Mouse (Mus musculus) hindbrain, embryonic 10.5 days (tissue): ENCODE measurements around the gene Bmper. TPM values are rescaled to one million over a fixed set of nuclear protein-coding genes. Genes with fewer than 3 reads are reported as not detected.

Experiments
- DNase-seq: peaks from one replicate; pipeline ENCODE4 v3.0.0-alpha.2; 2017; ENCODE audit warnings: low spot score
- H3K27ac ChIP-seq: fragments of 300-500 bp; sonication (generic); 2 replicates; pipeline ENCODE4 v1.5.1; 2016; ENCODE audit warnings: mild to moderate bottlenecking, moderate library complexity
- H3K27me3 ChIP-seq: fragments of 300-500 bp; sonication (generic); 2 replicates; pipeline ENCODE4 v1.6.1; 2016; ENCODE audit warnings: mild to moderate bottlenecking; ENCODE audit not compliant: poor library complexity, insufficient read depth, severe bottlenecking
- H3K36me3 ChIP-seq: fragments of 300-500 bp; sonication (generic); 2 replicates; pipeline ENCODE4 v1.6.1; 2016; ENCODE audit warnings: mild to moderate bottlenecking, moderate library complexity
- H3K4me1 ChIP-seq: fragments of 300-500 bp; sonication (generic); replicated peaks from 2 replicates; pipeline ENCODE4 v1.6.1; 2016; ENCODE audit warnings: mild to moderate bottlenecking
- H3K4me3 ChIP-seq: fragments of 300-500 bp; sonication (generic); 2 replicates; pipeline ENCODE4 v1.5.1; 2016; ENCODE audit warnings: mild to moderate bottlenecking, moderate library complexity
- H3K9me3 ChIP-seq: fragments of 300-500 bp; sonication (generic); 2 replicates; pipeline ENCODE4 v1.6.1; 2016; ENCODE audit warnings: mild to moderate bottlenecking, moderate library complexity
- WGBS: fragments of 180-500 bp; shearing (Covaris S2); methylation state at CpG from one replicate; pipeline ENCODE4 v1.1.7; 2016; 5-methylcytosine and 5-hydroxymethylcytosine counted together
- polyA plus RNA-seq: library from polyadenylated mRNA; unstranded; fragments of >200 nt; fragmentation: Nextera tagmentation; extraction: Ambion mirVana; gene quantifications from 2 replicates; pipeline ENCODE4 v1.2.1, GENCODE M21; 2016

Gene Bmper
- polyA plus RNA-seq, 1 experiment from 2014 or later = 1.6 TPM

DNA sequence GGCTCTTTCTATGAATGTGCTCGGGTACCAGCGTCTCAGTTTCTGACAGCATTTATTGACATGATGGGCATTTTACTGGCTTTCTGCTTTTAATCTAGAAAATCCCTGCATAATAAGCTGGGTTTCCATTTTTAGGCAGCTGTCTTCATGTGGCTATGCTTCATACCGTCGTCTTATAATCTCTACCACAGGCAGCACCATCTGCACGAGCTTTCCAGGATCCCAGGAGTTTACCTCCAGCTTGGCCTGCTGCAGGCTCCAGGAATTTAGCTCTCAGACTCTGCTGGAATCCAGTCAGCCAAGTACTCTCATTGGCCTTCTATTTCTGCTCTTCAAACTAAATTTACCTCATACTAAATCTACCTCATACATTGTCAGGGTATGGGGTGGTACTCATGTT is 219.3 kb downstream of the Bmper start:
- Histone ChIP-seq H3K4me3 (no peak overlapping the region), H3K36me3 (no peaks in the 10 kb centered on the region), H3K27me3 (no peaks in the 10 kb centered on the region), H3K4me1 (no peaks in the 10 kb centered on the region), H3K27ac (no peak overlapping the region), H3K9me3 (no peaks in the 10 kb centered on the region)
- no peak for DNase-seq
- 75% methylated on average over 5 of the region's 5 CpGs for WGBS

- WGBS = 96% methylated on average over 4 of the region's 4 CpGs
- no peaks in the 10 kb centered on the region for H3K36me3 ChIP-seq
Observed at GRCm38 (mm10) chr9:23444975-23445374, 222.1 kb downstream of the Bmper start.

GRCm38 (mm10) chr9:23447271-23447961 is 224.5 kb downstream of the Bmper start:
- Histone ChIP-seq H3K27me3 (no peaks in the 10 kb centered on the region), H3K27ac (no peak overlapping the region), H3K4me1 (no peaks in the 10 kb centered on the region), H3K9me3 (no peaks in the 10 kb centered on the region), H3K36me3 (no peaks in the 10 kb centered on the region), H3K4me3 (no peak overlapping the region)
- 73% methylated on average over 7 of the region's 7 CpGs for WGBS
- no peak for DNase-seq

More at GRCm38 (mm10) chr9:23444975-23445374, 222.1 kb downstream of the Bmper start:
- Histone ChIP-seq H3K4me3 (no peak overlapping the region), H3K27me3 (no peaks in the 10 kb centered on the region), H3K9me3 (no peaks in the 10 kb centered on the region), H3K4me1 (no peaks in the 10 kb centered on the region), H3K27ac (no peak overlapping the region)
- DNase-seq = no peak

DNA sequence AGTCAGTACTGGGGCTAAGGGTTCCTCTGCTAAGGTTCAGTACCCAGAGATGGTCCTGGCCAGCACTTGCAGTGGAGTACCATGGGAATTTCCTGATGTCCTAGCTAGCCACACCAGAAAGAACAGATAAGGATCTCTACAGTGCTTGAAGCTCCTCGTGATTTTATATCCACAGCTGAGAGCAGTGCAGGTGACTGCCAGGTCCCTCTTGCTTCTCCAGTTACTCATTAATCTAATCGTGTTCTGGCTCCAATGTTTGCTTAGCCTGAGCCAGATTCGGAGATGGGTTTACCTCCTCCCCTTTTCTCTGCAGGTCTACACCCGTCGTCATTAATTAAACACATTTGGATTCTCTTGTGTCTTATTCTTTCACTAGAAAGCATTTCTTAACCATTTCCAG is 230.4 kb downstream of the Bmper start:
- no peak overlapping the region for H3K4me3 ChIP-seq
- no peaks in the 10 kb centered on the region for H3K36me3 ChIP-seq
- no peak overlapping the region for H3K27ac ChIP-seq
- H3K4me1 ChIP-seq = no peaks in the 10 kb centered on the region
- WGBS = 68% methylated on average over 5 of the region's 5 CpGs
- DNase-seq = no peak
- no peaks in the 10 kb centered on the region for H3K27me3 ChIP-seq
- H3K9me3 ChIP-seq = no peaks in the 10 kb centered on the region

GRCm38 (mm10) chr9:23457186-23457585 is 234.3 kb downstream of the Bmper start:
- no peaks in the 10 kb centered on the region for H3K4me1 ChIP-seq
- no peak overlapping the region for H3K4me3 ChIP-seq
- no peak overlapping the region for H3K27ac ChIP-seq
- WGBS = 68% methylated on average over 3 of the region's 3 CpGs
- no peaks in the 10 kb centered on the region for H3K9me3 ChIP-seq
- H3K27me3 ChIP-seq = no peaks in the 10 kb centered on the region
- H3K36me3 ChIP-seq = no peaks in the 10 kb centered on the region
- no peak for DNase-seq

- Histone ChIP-seq H3K4me3 (no peak overlapping the region), H3K27ac (no peak overlapping the region), H3K27me3 (no peaks in the 10 kb centered on the region), H3K36me3 (no peaks in the 10 kb centered on the region), H3K9me3 (no peaks in the 10 kb centered on the region), H3K4me1 (no peaks in the 10 kb centered on the region)
- 76% methylated on average over 4 of the region's 4 CpGs for WGBS
- DNase-seq = no peak
Observed at GRCm38 (mm10) chr9:23460721-23461120, 237.8 kb downstream of the Bmper start.

GRCm38 (mm10) chr9:23462949-23463608 is 240.2 kb downstream of the Bmper start:
- Histone ChIP-seq H3K27me3 (no peaks in the 10 kb centered on the region), H3K36me3 (no peaks in the 10 kb centered on the region), H3K9me3 (no peaks in the 10 kb centered on the region), H3K4me3 (no peak overlapping the region), H3K27ac (no peak overlapping the region), H3K4me1 (no peaks in the 10 kb centered on the region)
- no peak for DNase-seq
- 50% methylated on average over 3 of the region's 3 CpGs for WGBS

GRCm38 (mm10) chr9:23464981-23465630 is 242.2 kb downstream of the Bmper start:
- no peaks in the 10 kb centered on the region for H3K9me3 ChIP-seq
- no peak overlapping the region for H3K4me3 ChIP-seq
- DNase-seq = no peak
- H3K36me3 ChIP-seq = no peaks in the 10 kb centered on the region
- no peak overlapping the region for H3K27ac ChIP-seq
- 84% methylated on average over 7 of the region's 7 CpGs for WGBS
- H3K4me1 ChIP-seq = no peaks in the 10 kb centered on the region
- no peaks in the 10 kb centered on the region for H3K27me3 ChIP-seq

GRCm38 (mm10) chr9:23469886-23470285 is 247.0 kb downstream of the Bmper start:
- H3K27me3 ChIP-seq = no peaks in the 10 kb centered on the region
- no peaks in the 10 kb centered on the region for H3K4me1 ChIP-seq
- no peaks in the 10 kb centered on the region for H3K36me3 ChIP-seq
- H3K9me3 ChIP-seq = no peaks in the 10 kb centered on the region
- no peak for DNase-seq
- no peak overlapping the region for H3K27ac ChIP-seq
- WGBS = 60% methylated on average over 1 of the region's 1 CpGs
- H3K4me3 ChIP-seq = no peak overlapping the region

- 78% methylated on average over 4 of the region's 4 CpGs for WGBS
- H3K27ac ChIP-seq = no peak overlapping the region
- H3K36me3 ChIP-seq = no peaks in the 10 kb centered on the region
- DNase-seq = no peak
- H3K4me1 ChIP-seq = peaks cover 12% of the 10 kb centered on the region; the same call in 1 of the 2 replicates
- H3K9me3 ChIP-seq = no peaks in the 10 kb centered on the region
- H3K27me3 ChIP-seq = no peaks in the 10 kb centered on the region
- no peak overlapping the region for H3K4me3 ChIP-seq
Observed at GRCm38 (mm10) chr9:23485851-23486250, 263.0 kb downstream of the Bmper start.

DNA sequence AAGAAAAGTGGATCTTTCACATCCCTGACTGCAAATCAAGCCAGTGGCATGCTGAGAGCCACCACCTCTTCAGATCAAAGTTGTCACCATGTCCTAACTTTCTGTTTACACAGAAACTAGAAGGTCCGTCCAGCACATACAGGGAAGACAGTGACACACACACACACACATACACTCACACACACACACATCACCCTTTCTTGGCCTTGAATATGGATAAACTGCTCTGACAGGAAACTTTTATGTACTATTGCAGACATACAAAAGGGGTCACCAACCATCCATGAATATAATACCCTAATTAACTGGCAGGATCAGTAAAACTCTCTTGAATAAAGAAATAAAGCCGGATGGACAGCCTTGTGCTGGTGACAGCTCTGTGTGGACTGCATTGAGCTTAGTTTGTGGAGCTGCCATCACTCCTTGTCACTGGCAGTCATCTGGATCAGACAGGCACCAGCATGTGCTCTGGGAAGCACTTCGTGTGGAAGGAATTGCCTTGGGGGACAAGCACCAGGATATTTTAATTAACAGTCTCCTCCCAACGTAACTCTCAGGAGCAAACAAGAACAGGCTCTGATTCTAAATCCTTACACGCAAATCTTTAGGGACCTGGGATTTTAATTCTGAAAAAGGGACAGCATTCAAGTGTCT is 264.0 kb downstream of the Bmper start:
- H3K36me3 ChIP-seq = no peaks in the 10 kb centered on the region
- no peaks in the 10 kb centered on the region for H3K27me3 ChIP-seq
- H3K4me1 ChIP-seq = peaks cover 12% of the 10 kb centered on the region; the same call in 1 of the 2 replicates
- no peak overlapping the region for H3K27ac ChIP-seq
- no peak for DNase-seq
- H3K4me3 ChIP-seq = no peak overlapping the region
- H3K9me3 ChIP-seq = no peaks in the 10 kb centered on the region
- 35% methylated on average over 5 of the region's 5 CpGs for WGBS

GRCm38 (mm10) chr9:23488265-23488664 is 265.4 kb downstream of the Bmper start:
- peaks cover 12% of the 10 kb centered on the region; the same call in 1 of the 2 replicates for H3K4me1 ChIP-seq
- no peaks in the 10 kb centered on the region for H3K27me3 ChIP-seq
- H3K4me3 ChIP-seq = no peak overlapping the region
- H3K27ac ChIP-seq = no peak overlapping the region
- DNase-seq = no peak
- WGBS = 91% methylated on average over 5 of the region's 5 CpGs
- H3K9me3 ChIP-seq = no peaks in the 10 kb centered on the region
- no peaks in the 10 kb centered on the region for H3K36me3 ChIP-seq

DNA sequence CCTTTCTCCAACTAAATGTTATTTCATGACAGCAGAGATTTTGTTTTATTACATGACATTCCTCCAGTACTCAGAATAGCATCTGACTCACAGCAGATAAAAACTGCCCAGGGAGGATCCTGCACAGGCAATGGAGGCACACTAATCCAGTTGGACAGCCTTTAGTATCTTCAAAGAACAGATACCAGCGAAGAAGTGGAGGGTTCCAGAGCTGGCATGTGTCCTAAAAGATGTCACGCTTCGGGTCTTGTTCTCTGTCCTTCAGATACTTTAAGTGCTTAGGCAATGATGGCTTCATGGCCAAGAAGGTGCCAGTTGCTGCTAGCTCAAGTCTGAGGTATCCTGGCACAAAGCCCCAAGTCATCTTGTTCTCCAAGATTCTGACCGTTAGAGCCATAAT is 272.5 kb downstream of the Bmper start:
- Histone ChIP-seq H3K9me3 (no peaks in the 10 kb centered on the region), H3K27me3 (no peaks in the 10 kb centered on the region), H3K4me1 (no peaks in the 10 kb centered on the region), H3K36me3 (no peaks in the 10 kb centered on the region), H3K4me3 (no peak overlapping the region), H3K27ac (no peak overlapping the region)
- WGBS = 88% methylated on average over 4 of the region's 4 CpGs
- DNase-seq = no peak
